Mouse (Mus musculus) embryonic facial prominence, embryonic 14.5 days (tissue): ENCODE results near the gene Arid3a. TPM values are rescaled to one million over a fixed set of nuclear protein-coding genes. Genes with fewer than 3 reads are reported as not detected.

Experiments used
- ATAC-seq: fragments of 200-750 bp; cut with Nextera tagmentation; 2 replicates; pipeline ENCODE4 v1.8.0; 2017; ENCODE audit warnings: low read depth, moderate number of reproducible peaks, moderate TSS enrichment
- DNase-seq: peaks from one replicate; pipeline ENCODE4 v3.0.0-alpha.2; 2015; ENCODE audit warnings: low spot score
- H3K27ac ChIP-seq: fragments of 300-500 bp; sonication (generic); replicated peaks from 2 replicates; pipeline ENCODE4 v1.5.1; 2014; ENCODE audit warnings: low read depth, mild to moderate bottlenecking, low read length, moderate library complexity
- H3K27me3 ChIP-seq: fragments of 300-500 bp; sonication (generic); replicated peaks from 2 replicates; pipeline ENCODE4 v1.6.1; 2014; ENCODE audit warnings: low read length; ENCODE audit not compliant: control insufficient read depth, insufficient read depth
- H3K36me3 ChIP-seq: fragments of 300-500 bp; sonication (generic); 2 replicates; pipeline ENCODE4 v1.6.1; 2014; ENCODE audit warnings: low read length, mixed read lengths; ENCODE audit not compliant: control insufficient read depth, insufficient read depth
- H3K4me1 ChIP-seq: fragments of 300-500 bp; sonication (generic); 2 replicates; pipeline ENCODE4 v1.6.1; 2014; ENCODE audit warnings: antibody characterized with exemption, low read length; ENCODE audit not compliant: control insufficient read depth, insufficient read depth
- H3K4me2 ChIP-seq: fragments of 300-500 bp; sonication (generic); 2 replicates; pipeline ENCODE4 v1.6.1; 2014; ENCODE audit warnings: low read depth, mild to moderate bottlenecking, low read length, moderate library complexity, mixed read lengths
- H3K4me3 ChIP-seq: fragments of 300-500 bp; sonication (generic); 2 replicates; pipeline ENCODE4 v1.5.1; 2014; ENCODE audit warnings: low read depth, mild to moderate bottlenecking, low read length
- H3K9ac ChIP-seq: fragments of 300-500 bp; sonication (generic); 2 replicates; pipeline ENCODE4 v1.6.1; 2014; ENCODE audit warnings: low read depth, mild to moderate bottlenecking, low read length, moderate library complexity, mixed read lengths
- H3K9me3 ChIP-seq: fragments of 300-500 bp; sonication (generic); 2 replicates; pipeline ENCODE4 v1.6.1; 2016; ENCODE audit warnings: low read length; ENCODE audit not compliant: control insufficient read depth
- WGBS: fragments of 180-500 bp; shearing (Covaris S2); extraction: QIAGEN DNeasy Blood & Tissue Kit; methylation state at CpG from one replicate; pipeline ENCODE4 v1.1.7; 2014; 5-methylcytosine and 5-hydroxymethylcytosine counted together
- polyA plus RNA-seq: library from polyadenylated mRNA; unstranded; fragments of >200 nt; fragmentation: Nextera tagmentation; extraction: Ambion mirVana; gene quantifications from 2 replicates; pipeline ENCODE4 v1.2.1, GENCODE M21; 2014

Gene Arid3a
- polyA plus RNA-seq, 1 experiment from 2014 or later = 3.1 TPM

DNA sequence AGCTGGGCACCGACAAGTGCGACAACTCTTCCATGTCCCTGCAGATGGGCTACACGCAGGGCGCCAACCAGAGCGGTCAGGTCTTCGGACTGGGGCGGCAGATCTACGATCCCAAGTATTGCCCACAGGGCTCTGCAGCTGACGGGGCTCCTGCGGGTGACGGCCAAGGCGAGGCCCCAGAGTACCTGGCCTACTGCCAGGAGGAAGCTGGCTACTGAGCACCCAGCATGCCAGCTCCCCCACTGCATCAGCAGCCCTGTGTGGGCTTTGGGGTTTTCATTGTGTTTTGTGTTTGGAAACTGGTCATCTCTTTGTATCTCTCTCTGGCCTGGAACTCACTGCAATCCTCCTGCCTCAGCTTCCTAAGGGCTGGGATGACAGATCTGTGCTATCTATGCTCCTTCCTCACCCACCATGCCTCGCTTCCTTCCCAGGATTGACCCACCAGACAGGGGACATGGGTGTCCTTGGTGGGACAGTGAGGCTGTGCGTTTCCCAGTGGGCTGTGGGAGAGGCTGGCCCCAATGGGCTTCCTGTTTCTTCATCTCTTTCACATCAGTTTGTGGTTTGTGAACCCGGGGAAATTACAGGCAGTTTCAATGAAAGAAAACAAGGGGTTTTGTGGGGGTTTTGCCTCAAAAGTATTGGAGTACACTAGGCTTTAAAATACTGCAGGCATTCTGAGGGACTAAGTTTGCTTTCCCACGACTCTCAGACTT lies 67.7 kb downstream of the Arid3a start:
- DNase-seq = no peak
- WGBS = 91% methylated on average over 16 of the region's 16 CpGs
- no peak overlapping the region for H3K27ac ChIP-seq

DNA sequence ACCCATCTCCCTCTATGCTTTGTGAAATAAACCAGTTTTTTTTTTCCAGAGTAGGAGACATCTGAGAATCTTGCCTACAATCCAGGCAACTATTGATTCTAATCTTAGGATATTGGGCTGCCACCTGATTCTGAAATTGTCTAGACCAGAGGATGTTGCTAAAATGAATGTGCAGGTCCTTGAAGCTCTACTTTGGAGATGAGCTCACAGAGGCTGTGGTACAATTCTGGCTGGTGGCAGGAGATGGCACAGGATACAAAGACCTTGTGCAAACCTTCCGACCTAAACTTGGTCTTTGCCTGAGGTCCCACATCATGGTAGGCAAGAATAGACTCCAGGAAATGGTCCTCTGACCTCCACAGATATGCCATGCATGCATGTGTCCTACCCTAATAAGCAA lies 68.8 kb downstream of the Arid3a start:
- Histone ChIP-seq H3K4me1 (0 out of 2 replicates have a peak, but pooled peaks cover 6% of the 10 kb centered on the region), H3K9ac (no peak overlapping the region), H3K27me3 (no peaks in the 10 kb centered on the region), H3K4me3 (no peak overlapping the region), H3K36me3 (peaks cover 48% of the 10 kb centered on the region), H3K9me3 (0 out of 2 replicates have a peak, but pooled peaks cover 5% of the 10 kb centered on the region), H3K4me2 (no peak overlapping the region), H3K27ac (no peak overlapping the region)
- ATAC-seq (no peak; the same call in 1 of the 2 replicates), DNase-seq (no peak)
- 86% methylated on average over 1 of the region's 1 CpGs for WGBS

More for the DNA sequence above, 67.7 kb downstream of the Arid3a start:
- Histone ChIP-seq H3K27me3 (no peaks in the 10 kb centered on the region), H3K4me2 (no peak overlapping the region), H3K4me1 (peaks cover 11% of the 10 kb centered on the region; the same call in 1 of the 2 replicates), H3K36me3 (peaks cover 48% of the 10 kb centered on the region), H3K9ac (no peak overlapping the region), H3K9me3 (0 out of 2 replicates have a peak, but pooled peaks cover 5% of the 10 kb centered on the region), H3K4me3 (no peak overlapping the region)
- ATAC-seq = no peak

DNA sequence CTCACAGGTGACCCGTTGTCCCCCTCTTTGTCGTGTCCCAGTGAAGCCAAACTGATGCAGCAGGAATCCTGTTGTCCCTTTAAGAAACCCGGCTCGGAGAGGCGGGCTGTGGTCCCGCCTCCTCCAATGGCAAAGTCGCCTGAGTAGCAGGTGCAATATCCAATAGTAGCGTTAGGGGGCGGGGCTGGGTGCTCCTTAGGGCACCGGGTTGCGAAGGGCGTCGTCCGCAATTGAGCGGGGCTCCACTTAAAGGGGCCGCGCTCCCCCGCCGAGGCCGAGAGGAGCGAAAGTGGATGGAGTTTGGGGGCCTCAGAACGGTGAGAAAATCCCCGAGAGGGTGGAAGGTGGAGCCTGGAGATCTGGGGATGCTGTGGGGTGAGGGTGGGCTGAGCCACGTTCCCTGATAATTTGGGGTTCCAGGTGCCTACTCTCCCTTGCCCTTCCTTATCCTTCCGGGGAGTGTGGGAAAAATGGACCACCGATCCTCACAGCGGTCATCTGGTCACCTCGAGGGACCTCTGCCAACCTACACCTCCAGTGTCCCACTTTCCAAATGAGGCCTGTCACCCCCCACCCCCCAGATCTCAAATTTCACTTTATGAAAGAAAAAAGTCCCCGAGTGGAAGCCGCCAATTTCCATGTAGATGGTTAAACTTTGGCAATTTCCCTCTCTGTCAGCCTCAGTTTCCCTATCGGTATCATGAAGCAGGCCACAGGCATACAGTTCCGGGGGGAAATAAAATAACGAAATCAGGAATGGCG lies 69.6 kb downstream of the Arid3a start, which contains the start of gene Abca7:
Gene Abca7, plus strand, starts transcription at position 223 of the 762 bp plus-strand sequence.
- peak; percentile 90 for ATAC-seq
- H3K27ac ChIP-seq = peak within 1 kb of the TSS; percentile 44
- peak within 1 kb of the TSS; percentile 63 for H3K9ac ChIP-seq
- H3K4me3 ChIP-seq = peak within 1 kb of the TSS; percentile 51
- H3K4me1 ChIP-seq = 0 out of 2 replicates have a peak, but pooled peaks cover 6% of the 10 kb centered on the region
- no peaks in the 10 kb centered on the region for H3K27me3 ChIP-seq
- DNase-seq = peak; percentile 97
- under 1% methylated on average over 24 of the region's 34 CpGs for WGBS
- peaks cover 41% of the 10 kb centered on the region for H3K36me3 ChIP-seq
- H3K4me2 ChIP-seq = peak within 1 kb of the TSS; percentile 92
- 0 out of 2 replicates have a peak, but pooled peaks cover 3% of the 10 kb centered on the region for H3K9me3 ChIP-seq

DNA sequence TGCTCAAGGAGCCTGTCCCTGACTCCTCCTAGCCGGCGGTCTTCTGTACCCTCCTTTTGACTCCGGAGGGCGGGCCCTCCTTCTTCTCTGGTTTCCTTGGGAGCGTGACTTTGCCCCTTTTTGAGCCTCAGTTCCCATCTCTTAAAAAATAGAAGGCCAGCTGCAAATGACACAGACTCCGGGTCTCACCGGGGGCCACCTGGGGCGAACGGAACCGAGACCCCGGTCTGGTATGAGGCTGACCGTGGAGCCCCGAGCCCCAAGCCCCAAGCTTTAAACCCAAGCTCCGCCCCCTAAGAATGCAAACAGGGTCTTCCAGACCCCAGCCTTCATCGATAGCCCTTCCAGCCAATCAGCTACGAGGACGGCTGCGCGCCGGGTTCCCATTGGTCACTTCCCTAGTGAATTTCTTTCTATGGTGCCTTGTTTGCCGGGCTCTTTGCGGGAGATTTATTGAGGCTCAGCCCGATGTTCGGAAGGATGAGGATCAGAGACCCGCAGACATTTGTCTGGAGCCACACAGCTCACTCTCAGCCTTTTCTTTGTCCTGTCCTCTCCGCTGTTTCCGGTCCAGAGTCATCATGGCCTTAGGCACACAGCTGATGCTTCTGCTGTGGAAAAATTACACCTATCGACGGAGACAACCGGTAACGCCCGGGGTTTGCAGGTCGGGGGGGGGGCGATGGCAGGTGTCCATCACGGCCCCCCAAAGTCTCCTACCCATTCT lies 70.4 kb downstream of the Arid3a start:
- peak overlapping the region; percentile 63 for H3K9ac ChIP-seq
- H3K27me3 ChIP-seq = peaks cover 1% of the 10 kb centered on the region; the same call in 1 of the 2 replicates
- peak overlapping the region; percentile 44 for H3K27ac ChIP-seq
- peak; percentile 64 for ATAC-seq
- peaks cover 33% of the 10 kb centered on the region for H3K36me3 ChIP-seq
- H3K4me3 ChIP-seq = peak overlapping the region; percentile 51
- 0 out of 2 replicates have a peak, but pooled peaks cover 6% of the 10 kb centered on the region for H3K4me1 ChIP-seq
- H3K4me2 ChIP-seq = peak overlapping the region; percentile 92
- H3K9me3 ChIP-seq = no peaks in the 10 kb centered on the region
- DNase-seq = peak; percentile 90
- WGBS = under 1% methylated on average over 35 of the region's 35 CpGs

DNA sequence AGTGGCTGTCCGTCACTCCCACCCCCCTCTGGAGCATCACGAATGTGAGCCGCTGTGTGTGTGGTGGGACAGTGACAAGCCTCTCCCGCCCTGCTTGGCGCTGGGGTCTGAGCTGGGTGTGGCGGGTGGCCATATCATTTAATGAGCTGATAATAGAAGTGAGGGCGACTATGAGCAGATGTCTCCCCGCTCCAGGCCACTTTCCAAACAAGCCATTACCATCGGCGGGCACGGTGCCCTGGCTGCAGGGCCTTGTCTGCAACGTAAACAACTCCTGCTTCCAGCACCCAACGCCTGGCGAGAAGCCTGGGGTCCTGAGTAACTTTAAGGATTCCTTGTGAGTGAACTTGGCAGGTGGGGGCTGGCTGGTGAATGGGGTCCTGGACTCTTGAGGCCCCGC lies 71.0 kb downstream of the Arid3a start:
- H3K9me3 ChIP-seq = no peaks in the 10 kb centered on the region
- no peak for DNase-seq
- H3K4me2 ChIP-seq = peak overlapping the region; percentile 92
- WGBS = 6% methylated on average over 14 of the region's 15 CpGs
- H3K4me3 ChIP-seq = peak overlapping the region; percentile 51
- H3K27ac ChIP-seq = no peak overlapping the region
- peaks cover 27% of the 10 kb centered on the region for H3K36me3 ChIP-seq
- peaks cover 11% of the 10 kb centered on the region; the same call in 1 of the 2 replicates for H3K4me1 ChIP-seq
- peaks cover 7% of the 10 kb centered on the region for H3K27me3 ChIP-seq
- H3K9ac ChIP-seq = no peak overlapping the region
- no peak for ATAC-seq

DNA sequence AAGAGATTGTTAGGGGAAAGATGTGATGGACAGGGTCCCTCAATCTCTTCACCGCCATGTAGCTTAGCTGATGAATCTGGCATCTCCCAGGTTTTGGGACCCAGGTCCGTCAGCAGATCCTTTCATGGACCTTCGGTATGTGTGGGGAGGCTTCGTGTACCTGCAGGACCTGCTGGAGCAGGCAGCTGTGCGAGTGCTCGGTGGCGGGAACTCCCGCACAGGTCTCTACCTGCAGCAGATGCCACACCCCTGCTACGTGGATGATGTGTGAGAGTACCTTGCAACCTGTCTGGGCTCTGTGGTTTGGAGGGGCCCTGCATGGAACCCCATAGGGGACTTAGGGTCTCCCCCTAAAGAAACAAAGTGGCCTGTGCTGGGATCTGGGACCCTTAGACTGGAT lies 75.1 kb downstream of the Arid3a start:
- H3K4me2 ChIP-seq = no peak overlapping the region
- H3K9ac ChIP-seq = no peak overlapping the region
- DNase-seq (peak; percentile 70), ATAC-seq (no peak; the same call in 1 of the 2 replicates)
- no peaks in the 10 kb centered on the region for H3K36me3 ChIP-seq
- 83% methylated on average over 7 of the region's 9 CpGs for WGBS
- H3K9me3 ChIP-seq = no peaks in the 10 kb centered on the region
- peaks cover 22% of the 10 kb centered on the region; the same call in 1 of the 2 replicates for H3K4me1 ChIP-seq
- H3K27me3 ChIP-seq = peaks cover 10% of the 10 kb centered on the region
- H3K27ac ChIP-seq = no peak overlapping the region
- no peak overlapping the region for H3K4me3 ChIP-seq

DNA sequence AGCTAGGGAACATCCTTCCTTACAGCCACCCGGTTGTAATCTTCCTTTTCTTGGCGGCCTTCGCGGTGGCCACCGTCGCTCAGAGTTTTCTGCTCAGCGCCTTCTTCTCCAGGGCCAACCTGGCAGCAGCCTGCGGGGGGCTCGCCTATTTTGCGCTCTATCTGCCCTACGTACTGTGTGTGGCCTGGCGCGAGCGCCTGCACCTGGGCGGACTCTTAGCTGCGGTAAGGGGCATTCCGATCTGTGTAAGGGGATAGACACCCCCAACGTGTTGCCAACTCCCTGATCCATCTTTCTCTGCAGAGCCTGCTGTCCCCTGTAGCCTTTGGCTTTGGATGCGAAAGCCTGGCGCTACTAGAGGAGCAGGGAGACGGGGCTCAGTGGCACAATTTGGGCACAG lies 76.0 kb downstream of the Arid3a start:
- H3K4me2 ChIP-seq = no peak overlapping the region
- peaks cover 17% of the 10 kb centered on the region; the same call in 1 of the 2 replicates for H3K4me1 ChIP-seq
- H3K27me3 ChIP-seq = peaks cover 10% of the 10 kb centered on the region
- 20% methylated on average over 21 of the region's 21 CpGs for whole genome bisulfite sequencing
- H3K4me3 ChIP-seq = no peak overlapping the region
- DNase-seq = no peak
- no peak for ATAC-seq
- H3K36me3 ChIP-seq = no peaks in the 10 kb centered on the region
- 0 out of 2 replicates have a peak overlapping the region, but pooled peaks have one; percentile 4 for H3K27ac ChIP-seq
- H3K9me3 ChIP-seq = no peaks in the 10 kb centered on the region
- no peak overlapping the region; the same call in none of the 2 replicates for H3K9ac ChIP-seq
